Mouse (Mus musculus): Measurements from ENCODE around the gene 1700028J19Rik. TPM values are rescaled to one million over a fixed set of nuclear protein-coding genes. Genes with fewer than 3 reads are reported as not detected.
"Not testable (repeated sequence)": the region's sequence is repeated elsewhere in the genome, so short reads cannot be mapped to it uniquely, and the experiment has no call there.

The 1700028J19Rik gene
- polyA plus RNA-seq, 1 experiment from 2014 or later: 1.1 TPM

GRCm38 (mm10) chr7:44215645-44216044 is 30.9 kb downstream of the 1700028J19Rik start, which contains the start of gene Klk1b5:
Gene Klk1b5, plus strand, starts transcription at chr7:44215945.
- Histone ChIP-seq H3K4me2 (ENCODE audit: low read depth, severe bottlenecking) (no peak within 1 kb of the TSS), H3K9me3 (ENCODE audit: control insufficient read depth, low read length) (no peaks in the 10 kb centered on the region), H3K4me3 (ENCODE audit: low read depth, low read length) (no peak within 1 kb of the TSS), H3K36me3 (ENCODE audit: control insufficient read depth, insufficient read depth, low read length) (no peaks in the 10 kb centered on the region), H3K27me3 (ENCODE audit: control insufficient read depth, insufficient read depth, low read length) (no peaks in the 10 kb centered on the region), H3K4me1 (ENCODE audit: control insufficient read depth, insufficient read depth, low read length) (no peaks in the 10 kb centered on the region), H3K9ac (ENCODE audit: low read length) (no peak within 1 kb of the TSS), H3K27ac (replicated peaks; ENCODE audit: low read depth, low read length) (no peak within 1 kb of the TSS)
- WGBS: 76% methylated on average over 1 of the region's 1 CpGs
- ATAC-seq (ENCODE audit: insufficient number of reproducible peaks, low FRiP score, low TSS enrichment, low read depth): no peak
- DNase-seq (ENCODE audit: low spot score): no peak

- Histone ChIP-seq H3K4me2 (ENCODE audit: low read depth, severe bottlenecking) (no peak overlapping the region), H3K9ac (ENCODE audit: low read length) (no peak overlapping the region), H3K27me3 (ENCODE audit: control insufficient read depth, insufficient read depth, low read length) (no peaks in the 10 kb centered on the region), H3K4me1 (ENCODE audit: control insufficient read depth, insufficient read depth, low read length) (no peaks in the 10 kb centered on the region), H3K27ac (replicated peaks; ENCODE audit: low read depth, low read length) (no peak overlapping the region), H3K9me3 (ENCODE audit: control insufficient read depth, low read length) (no peaks in the 10 kb centered on the region), H3K36me3 (ENCODE audit: control insufficient read depth, insufficient read depth, low read length) (no peaks in the 10 kb centered on the region), H3K4me3 (ENCODE audit: low read depth, low read length) (no peak overlapping the region)
- ATAC-seq (ENCODE audit: insufficient number of reproducible peaks, low FRiP score, low TSS enrichment, low read depth): no peak
- WGBS: 76% methylated on average over 3 of the region's 3 CpGs
- DNase-seq (ENCODE audit: low spot score): no peak
Measured at GRCm38 (mm10) chr7:44208307-44208706, 38.2 kb downstream of the 1700028J19Rik start.

- not testable (repeated sequence) for H3K4me3 ChIP-seq (ENCODE audit: low read depth, low read length); H3K27ac ChIP-seq (replicated peaks; ENCODE audit: low read depth, low read length); H3K27me3 ChIP-seq (ENCODE audit: control insufficient read depth, insufficient read depth, low read length); H3K36me3 ChIP-seq (ENCODE audit: control insufficient read depth, insufficient read depth, low read length); H3K4me2 ChIP-seq (ENCODE audit: low read depth, severe bottlenecking); DNase-seq (ENCODE audit: low spot score); H3K9me3 ChIP-seq (ENCODE audit: control insufficient read depth, low read length); H3K4me1 ChIP-seq (ENCODE audit: control insufficient read depth, insufficient read depth, low read length); ATAC-seq (ENCODE audit: insufficient number of reproducible peaks, low FRiP score, low TSS enrichment, low read depth); H3K9ac ChIP-seq (ENCODE audit: low read length)
- 51% methylated on average over 3 of the region's 3 CpGs for WGBS
Measured at GRCm38 (mm10) chr7:44207135-44207534, 39.4 kb downstream of the 1700028J19Rik start, which contains the start of gene Klk1b4. Gene Klk1b4, plus strand, starts transcription at chr7:44207435.

GRCm38 (mm10) chr7:44197891-44198290 is 48.6 kb downstream of the 1700028J19Rik start, which contains the start of gene Klk1b3:
Gene Klk1b3, plus strand, starts transcription at chr7:44198191.
- H3K36me3 ChIP-seq (ENCODE audit: control insufficient read depth, insufficient read depth, low read length): no peaks in the 10 kb centered on the region
- H3K27me3 ChIP-seq (ENCODE audit: control insufficient read depth, insufficient read depth, low read length): no peaks in the 10 kb centered on the region
- H3K4me1 ChIP-seq (ENCODE audit: control insufficient read depth, insufficient read depth, low read length): no peaks in the 10 kb centered on the region
- H3K9ac ChIP-seq (ENCODE audit: low read length): no peak within 1 kb of the TSS
- DNase-seq (ENCODE audit: low spot score): no peak
- no peak within 1 kb of the TSS for H3K27ac ChIP-seq (replicated peaks; ENCODE audit: low read depth, low read length)
- H3K4me3 ChIP-seq (ENCODE audit: low read depth, low read length): no peak within 1 kb of the TSS
- no peak for ATAC-seq (ENCODE audit: insufficient number of reproducible peaks, low FRiP score, low TSS enrichment, low read depth)
- no peak within 1 kb of the TSS for H3K4me2 ChIP-seq (ENCODE audit: low read depth, severe bottlenecking)
- WGBS: 59% methylated on average over 3 of the region's 3 CpGs
- H3K9me3 ChIP-seq (ENCODE audit: control insufficient read depth, low read length): no peaks in the 10 kb centered on the region

GRCm38 (mm10) chr7:44193466-44193865 is 53.0 kb downstream of the 1700028J19Rik start:
- DNase-seq (ENCODE audit: low spot score); H3K9ac ChIP-seq (ENCODE audit: low read length); H3K4me2 ChIP-seq (ENCODE audit: low read depth, severe bottlenecking); H3K27ac ChIP-seq (replicated peaks; ENCODE audit: low read depth, low read length); H3K4me1 ChIP-seq (ENCODE audit: control insufficient read depth, insufficient read depth, low read length); H3K27me3 ChIP-seq (ENCODE audit: control insufficient read depth, insufficient read depth, low read length); H3K4me3 ChIP-seq (ENCODE audit: low read depth, low read length); ATAC-seq (ENCODE audit: insufficient number of reproducible peaks, low FRiP score, low TSS enrichment, low read depth); H3K9me3 ChIP-seq (ENCODE audit: control insufficient read depth, low read length); H3K36me3 ChIP-seq (ENCODE audit: control insufficient read depth, insufficient read depth, low read length): not testable (repeated sequence)
- 64% methylated on average over 1 of the region's 1 CpGs for WGBS

GRCm38 (mm10) chr7:44187936-44188335 is 58.6 kb downstream of the 1700028J19Rik start, which contains the start of gene Klk1b24:
Gene Klk1b24, plus strand, starts transcription at chr7:44188236.
- H3K27me3 ChIP-seq (ENCODE audit: control insufficient read depth, insufficient read depth, low read length); H3K4me2 ChIP-seq (ENCODE audit: low read depth, severe bottlenecking); H3K4me1 ChIP-seq (ENCODE audit: control insufficient read depth, insufficient read depth, low read length); H3K27ac ChIP-seq (replicated peaks; ENCODE audit: low read depth, low read length); DNase-seq (ENCODE audit: low spot score); H3K9ac ChIP-seq (ENCODE audit: low read length); ATAC-seq (ENCODE audit: insufficient number of reproducible peaks, low FRiP score, low TSS enrichment, low read depth); H3K4me3 ChIP-seq (ENCODE audit: low read depth, low read length); H3K36me3 ChIP-seq (ENCODE audit: control insufficient read depth, insufficient read depth, low read length); H3K9me3 ChIP-seq (ENCODE audit: control insufficient read depth, low read length): not testable (repeated sequence)

GRCm38 (mm10) chr7:44186516-44186915 is 60.0 kb downstream of the 1700028J19Rik start:
- WGBS: 65% methylated on average over 8 of the region's 8 CpGs
- not testable (repeated sequence) for H3K9ac ChIP-seq (ENCODE audit: low read length); H3K27ac ChIP-seq (replicated peaks; ENCODE audit: low read depth, low read length); ATAC-seq (ENCODE audit: insufficient number of reproducible peaks, low FRiP score, low TSS enrichment, low read depth); H3K4me1 ChIP-seq (ENCODE audit: control insufficient read depth, insufficient read depth, low read length); H3K27me3 ChIP-seq (ENCODE audit: control insufficient read depth, insufficient read depth, low read length); H3K9me3 ChIP-seq (ENCODE audit: control insufficient read depth, low read length); H3K4me2 ChIP-seq (ENCODE audit: low read depth, severe bottlenecking); H3K36me3 ChIP-seq (ENCODE audit: control insufficient read depth, insufficient read depth, low read length); H3K4me3 ChIP-seq (ENCODE audit: low read depth, low read length); DNase-seq (ENCODE audit: low spot score)

Other genes starting within 250 kb of the 1700028J19Rik start
- not detected in 2 replicates for gene Klk1b26, start 234.5 kb downstream of the 1700028J19Rik start, polyA plus RNA-seq (2014; fragmentation: Nextera tagmentation; extraction: Ambion mirVana)
- gene Klk1b27, start 194.4 kb downstream of the 1700028J19Rik start, polyA plus RNA-seq (2014; fragmentation: Nextera tagmentation; extraction: Ambion mirVana): not detected in 2 replicates
- gene Klk1b21, start 144.4 kb downstream of the 1700028J19Rik start, polyA plus RNA-seq (2014; fragmentation: Nextera tagmentation; extraction: Ambion mirVana): not detected in 2 replicates
- gene Klk1b22, start 134.0 kb downstream of the 1700028J19Rik start, polyA plus RNA-seq (2014; fragmentation: Nextera tagmentation; extraction: Ambion mirVana): not detected in 2 replicates
- gene Klk1b16, start 109.9 kb downstream of the 1700028J19Rik start, polyA plus RNA-seq (2014; fragmentation: Nextera tagmentation; extraction: Ambion mirVana): not detected in 2 replicates
- not detected in 2 replicates for gene Klk1b24, start 58.5 kb downstream of the 1700028J19Rik start, polyA plus RNA-seq (2014; fragmentation: Nextera tagmentation; extraction: Ambion mirVana)
- not detected in 2 replicates for gene Klk1b3, start 48.5 kb downstream of the 1700028J19Rik start, polyA plus RNA-seq (2014; fragmentation: Nextera tagmentation; extraction: Ambion mirVana)
- gene Klk1b4, start 39.3 kb downstream of the 1700028J19Rik start, polyA plus RNA-seq (2014; fragmentation: Nextera tagmentation; extraction: Ambion mirVana): not detected in 2 replicates
- not detected in 2 replicates for gene Klk1b5, start 30.8 kb downstream of the 1700028J19Rik start, polyA plus RNA-seq (2014; fragmentation: Nextera tagmentation; extraction: Ambion mirVana)
- not detected in 2 replicates for gene Klk1, start 21.3 kb downstream of the 1700028J19Rik start, polyA plus RNA-seq (2014; fragmentation: Nextera tagmentation; extraction: Ambion mirVana)
- gene Gm36864, start 10.5 kb downstream of the 1700028J19Rik start, polyA plus RNA-seq (2014; fragmentation: Nextera tagmentation; extraction: Ambion mirVana): not detected in 2 replicates
- gene 2410002F23Rik, start within 50 bp of the 1700028J19Rik start, polyA plus RNA-seq (2014; fragmentation: Nextera tagmentation; extraction: Ambion mirVana): 135 and 146 TPM in 2 replicates
- 0.26 and 0.31 TPM in 2 replicates for gene Acp4, start 10.7 kb upstream of the 1700028J19Rik start, polyA plus RNA-seq (2014; fragmentation: Nextera tagmentation; extraction: Ambion mirVana)
- gene Gm15517, start 14.8 kb upstream of the 1700028J19Rik start, polyA plus RNA-seq (2014; fragmentation: Nextera tagmentation; extraction: Ambion mirVana): not detected in 2 replicates
- gene Clec11a, start 60.2 kb upstream of the 1700028J19Rik start, polyA plus RNA-seq (2014; fragmentation: Nextera tagmentation; extraction: Ambion mirVana): 1.9 and 2.2 TPM in 2 replicates
- gene Shank1, start 63.6 kb upstream of the 1700028J19Rik start, polyA plus RNA-seq (2014; fragmentation: Nextera tagmentation; extraction: Ambion mirVana): 0.78 and 0.85 TPM in 2 replicates
- gene Syt3, start 137.4 kb upstream of the 1700028J19Rik start, polyA plus RNA-seq (2014; fragmentation: Nextera tagmentation; extraction: Ambion mirVana): 2.1 TPM in 2 replicates
- gene 1700008O03Rik, start 139.1 kb upstream of the 1700028J19Rik start, polyA plus RNA-seq (2014; fragmentation: Nextera tagmentation; extraction: Ambion mirVana): 0.37 and 0.53 TPM in 2 replicates
- 0.51 and 0.60 TPM in 2 replicates for gene Lrrc4b, start 182.3 kb upstream of the 1700028J19Rik start, polyA plus RNA-seq (2014; fragmentation: Nextera tagmentation; extraction: Ambion mirVana)
- 0.60 TPM in 1 of 2 replicates, not detected in the other for gene Aspdh, start 218.7 kb upstream of the 1700028J19Rik start, polyA plus RNA-seq (2014; fragmentation: Nextera tagmentation; extraction: Ambion mirVana)
- 64.4 and 65.4 TPM in 2 replicates for gene Josd2, start 221.3 kb upstream of the 1700028J19Rik start, polyA plus RNA-seq (2014; fragmentation: Nextera tagmentation; extraction: Ambion mirVana)
- 83.0 and 85.8 TPM in 2 replicates for gene Emc10, start 249.8 kb upstream of the 1700028J19Rik start, polyA plus RNA-seq (2014; fragmentation: Nextera tagmentation; extraction: Ambion mirVana)
- 13.2 and 15.0 TPM in 2 replicates for gene Fam71e1, start 249.9 kb upstream of the 1700028J19Rik start, polyA plus RNA-seq (2014; fragmentation: Nextera tagmentation; extraction: Ambion mirVana)

Measured in limb, embryonic 11.5 days (tissue).